Mouse (Mus musculus): Measurements from ENCODE around the gene Slc25a25. TPM values are rescaled to one million over a fixed set of nuclear protein-coding genes. Genes with fewer than 3 reads are reported as not detected.
"Not testable (repeated sequence)": the region's sequence is repeated elsewhere in the genome, so short reads cannot be mapped to it uniquely, and the experiment has no call there.

The Slc25a25 gene
- total RNA-seq, 2 experiments from 2014 or later = 54.5 to 57.6 TPM

GRCm38 (mm10) chr2:32485751-32486150 lies 34.5 kb upstream of the Slc25a25 start:
- no peak overlapping the region for H3K4me3 ChIP-seq
- DNase-seq (ENCODE audit: low spot score in 2 of 2) = no peak
- no peak for TF ChIP-seq CTCF (conservative IDR thresholded peaks at IDR 0.05)

GRCm38 (mm10) chr2:32484933-32485332 lies 33.7 kb upstream of the Slc25a25 start:
- Histone ChIP-seq H3K4me3 (no peak overlapping the region), H3K27ac (no peak overlapping the region)
- no peak for TF ChIP-seq CTCF (conservative IDR thresholded peaks at IDR 0.05)
- DNase-seq (ENCODE audit: low spot score in 2 of 2) = no peak

More at GRCm38 (mm10) chr2:32485751-32486150, 34.5 kb upstream of the Slc25a25 start:
- no peak overlapping the region for H3K27ac ChIP-seq

- TF ChIP-seq CTCF (conservative IDR thresholded peaks at IDR 0.05) = peak; percentile 67
- Histone ChIP-seq H3K27ac (no peak overlapping the region), H3K4me3 (no peak overlapping the region)
- DNase-seq (ENCODE audit: low spot score in 2 of 2) = no peak
These were observed 32.1 kb upstream of the Slc25a25 start for GRCm38 (mm10) chr2:32483179-32483875.

GRCm38 (mm10) chr2:32482351-32482750 lies 31.1 kb upstream of the Slc25a25 start:
- DNase-seq (ENCODE audit: low spot score in 2 of 2) = no peak
- Histone ChIP-seq H3K27ac (no peak overlapping the region), H3K4me3 (no peak overlapping the region)
- TF ChIP-seq CTCF (conservative IDR thresholded peaks at IDR 0.05) = no peak

GRCm38 (mm10) chr2:32475361-32475760 lies 24.1 kb upstream of the Slc25a25 start:
- not testable (repeated sequence) for H3K27ac ChIP-seq; DNase-seq (ENCODE audit: low spot score in 2 of 2); H3K4me3 ChIP-seq

GRCm38 (mm10) chr2:32471681-32472061 lies 20.4 kb upstream of the Slc25a25 start:
- no peak for DNase-seq (ENCODE audit: low spot score in 2 of 2)
- Histone ChIP-seq H3K27ac (no peak overlapping the region), H3K4me3 (no peak overlapping the region)
- peak; percentile 62 for TF ChIP-seq CTCF (conservative IDR thresholded peaks at IDR 0.05)

- TF ChIP-seq CTCF (conservative IDR thresholded peaks at IDR 0.05) = no peak
- no peak overlapping the region for H3K4me3 ChIP-seq
- no peak for DNase-seq (ENCODE audit: low spot score in 2 of 2)
- no peak overlapping the region for H3K27ac ChIP-seq
These were observed 19.9 kb upstream of the Slc25a25 start for GRCm38 (mm10) chr2:32471001-32471680.

- Histone ChIP-seq H3K27ac (no peak overlapping the region), H3K4me3 (no peak overlapping the region)
- no peak for TF ChIP-seq CTCF (conservative IDR thresholded peaks at IDR 0.05)
- DNase-seq (ENCODE audit: low spot score in 2 of 2) = no peak
These were observed 13.1 kb upstream of the Slc25a25 start for GRCm38 (mm10) chr2:32464212-32464891.

- Histone ChIP-seq H3K4me3 (no peak overlapping the region), H3K27ac (no peak overlapping the region)
- no peak for TF ChIP-seq CTCF (conservative IDR thresholded peaks at IDR 0.05)
- DNase-seq (ENCODE audit: low spot score in 2 of 2) = no peak
These were observed 12.5 kb upstream of the Slc25a25 start for GRCm38 (mm10) chr2:32463773-32464172.

- H3K27ac ChIP-seq = no peak overlapping the region
- H3K4me3 ChIP-seq = no peak overlapping the region
- DNase-seq (ENCODE audit: low spot score in 2 of 2) = no peak
- TF ChIP-seq CTCF (conservative IDR thresholded peaks at IDR 0.05) = no peak
These were observed 8.4 kb upstream of the Slc25a25 start for GRCm38 (mm10) chr2:32459657-32460056.

GRCm38 (mm10) chr2:32458300-32458699 lies 7.1 kb upstream of the Slc25a25 start:
- no peak for TF ChIP-seq CTCF (conservative IDR thresholded peaks at IDR 0.05)
- DNase-seq (ENCODE audit: low spot score in 2 of 2) = no peak

GRCm38 (mm10) chr2:32455101-32455500 lies 3.9 kb upstream of the Slc25a25 start:
- TF ChIP-seq CTCF (conservative IDR thresholded peaks at IDR 0.05) = no peak
- no peak for DNase-seq (ENCODE audit: low spot score in 2 of 2)
- Histone ChIP-seq H3K4me3 (no peak overlapping the region), H3K27ac (no peak overlapping the region)

More at GRCm38 (mm10) chr2:32458300-32458699, 7.1 kb upstream of the Slc25a25 start:
- H3K4me3 ChIP-seq = no peak overlapping the region
- no peak overlapping the region for H3K27ac ChIP-seq

GRCm38 (mm10) chr2:32454633-32455032 lies 3.4 kb upstream of the Slc25a25 start:
- H3K4me3 ChIP-seq = no peak overlapping the region
- no peak for DNase-seq (ENCODE audit: low spot score in 2 of 2)
- no peak overlapping the region for H3K27ac ChIP-seq
- TF ChIP-seq CTCF (conservative IDR thresholded peaks at IDR 0.05) = no peak

Data from layer of hippocampus, adult 2 months (tissue).